Mouse (Mus musculus) neutrophil, adult 59 days (primary cell): Measurements from ENCODE around the gene H2-T22. TPM values are rescaled to one million over a fixed set of nuclear protein-coding genes. Genes with fewer than 3 reads are reported as not detected.

Experiments
- total RNA-seq, 2 experiments: library from RNA; stranded (reverse); gene quantifications; 1 replicate in 1 of 2; 2 replicates in 1 of 2; pipeline ENCODE4 v1.2.4; 2023

Gene H2-T22
- total RNA-seq: 10 to 100 TPM; 28.5 to 30.4 TPM

GRCm38 (mm10) chr17:36042610-36043169, at the start of gene H2-T22, which contains the start of gene Gm6034:
H2-T22 (minus strand) TSS chr17:36042747.
Gm6034 (plus strand) TSS chr17:36042961.

GRCm38 (mm10) chr17:36058362-36058761, 15.8 kb upstream of the H2-T22 start, which contains the start of gene Gm11127:
Gm11127 (minus strand) TSS chr17:36058371.

GRCm38 (mm10) chr17:36032351-36032875, 10.1 kb downstream of the H2-T22 start, which contains the start of gene H2-T23:
H2-T23 (minus strand) TSS chr17:36032855.

GRCm38 (mm10) chr17:36020191-36021073, 22.1 kb downstream of the H2-T22 start, which contains the start of gene H2-T24:
H2-T24 (minus strand) TSS chr17:36020560.

Other genes starting within 250 kb of the H2-T22 start
- gene Ier3, start 221.1 kb downstream of the H2-T22 start, total RNA-seq: 100 to 1,000 TPM; 115 to 121 TPM
- gene Flot1, start 219.5 kb downstream of the H2-T22 start, total RNA-seq: 100 to 1,000 TPM; 181 to 198 TPM
- gene Tubb5, start 204.4 kb downstream of the H2-T22 start, total RNA-seq: 100 to 1,000 TPM; 449 to 487 TPM
- 10 to 100 TPM; 33.5 to 33.9 TPM for gene Mdc1, start 201.2 kb downstream of the H2-T22 start, total RNA-seq
- gene Nrm, start 181.4 kb downstream of the H2-T22 start, total RNA-seq: 10 to 100 TPM; 40.8 to 50.0 TPM
- gene Ppp1r18, start 177.2 kb downstream of the H2-T22 start, total RNA-seq: 100 to 1,000 TPM; 291 to 293 TPM
- gene Dhx16, start 162.9 kb downstream of the H2-T22 start, total RNA-seq: 10 to 100 TPM; 63.4 to 68.3 TPM
- gene 2310061I04Rik, start 145.3 kb downstream of the H2-T22 start, total RNA-seq: 10 to 100 TPM; 12.1 to 14.2 TPM
- 10 to 100 TPM; 13.1 to 14.4 TPM for gene Atat1, start 132.7 kb downstream of the H2-T22 start, total RNA-seq
- gene Mrps18b, start 126.4 kb downstream of the H2-T22 start, total RNA-seq: 10 to 100 TPM; 18.4 to 21.4 TPM
- gene Ppp1r10, start 126.3 kb downstream of the H2-T22 start, total RNA-seq: 100 to 1,000 TPM; 100 to 125 TPM
- 10 to 100 TPM; 73.8 to 79.6 TPM for gene Abcf1, start 73.0 kb downstream of the H2-T22 start, total RNA-seq
- 10 to 100 TPM; 43.5 to 46.4 TPM for gene Gnl1, start 62.9 kb downstream of the H2-T22 start, total RNA-seq
- gene Prr3, start 62.5 kb downstream of the H2-T22 start, total RNA-seq: 10 to 100 TPM; 25.9 to 32.6 TPM
- 10 to 100 TPM; 34.9 to 43.5 TPM for gene H2-T24, start 22.2 kb downstream of the H2-T22 start, total RNA-seq
- 100 to 1,000 TPM; 154 to 159 TPM for gene H2-T23, start 9.9 kb downstream of the H2-T22 start, total RNA-seq
- gene Gm6034, start 214 bp upstream of the H2-T22 start, total RNA-seq: under 1 TPM in 1 of 2 experiments, not detected in 1; 0.24 TPM
- gene Gm11127, start 15.6 kb upstream of the H2-T22 start, total RNA-seq: 10 to 100 TPM; 26.6 to 29.0 TPM
- under 1 TPM; 0.44 to 0.82 TPM for gene Gm19684, start 78.9 kb upstream of the H2-T22 start, total RNA-seq
- under 1 TPM; 0.82 to 0.86 TPM for gene Gm7030, start 86.7 kb upstream of the H2-T22 start, total RNA-seq
- gene Gm8909, start 125.8 kb upstream of the H2-T22 start, total RNA-seq: not detected
- not detected for gene H2-T3, start 147.5 kb upstream of the H2-T22 start, total RNA-seq
- 10 to 100 TPM; 45.3 to 49.0 TPM for gene Rpp21, start 215.3 kb upstream of the H2-T22 start, total RNA-seq
- 10 to 100 TPM; 39.3 to 41.4 TPM for gene Trim39, start 229.5 kb upstream of the H2-T22 start, total RNA-seq
- gene H2-M10.2, start 243.7 kb upstream of the H2-T22 start, total RNA-seq: not detected